Mouse (Mus musculus) embryonic facial prominence, embryonic 14.5 days (tissue): ENCODE results near the gene Alyref2. TPM values are rescaled to one million over a fixed set of nuclear protein-coding genes. Genes with fewer than 3 reads are reported as not detected.
"Not testable (repeated sequence)": the region's sequence is repeated elsewhere in the genome, so short reads cannot be mapped to it uniquely, and the experiment has no call there.

Experiments used
- ATAC-seq: fragments of 200-750 bp; cut with Nextera tagmentation; 2 replicates; pipeline ENCODE4 v1.8.0; 2017; ENCODE audit warnings: low read depth, moderate number of reproducible peaks, moderate TSS enrichment
- DNase-seq: peaks from one replicate; pipeline ENCODE4 v3.0.0-alpha.2; 2015; ENCODE audit warnings: low spot score
- H3K27ac ChIP-seq: fragments of 300-500 bp; sonication (generic); replicated peaks from 2 replicates; pipeline ENCODE4 v1.5.1; 2014; ENCODE audit warnings: low read depth, mild to moderate bottlenecking, low read length, moderate library complexity
- H3K27me3 ChIP-seq: fragments of 300-500 bp; sonication (generic); replicated peaks from 2 replicates; pipeline ENCODE4 v1.6.1; 2014; ENCODE audit warnings: low read length; ENCODE audit not compliant: control insufficient read depth, insufficient read depth
- H3K36me3 ChIP-seq: fragments of 300-500 bp; sonication (generic); 2 replicates; pipeline ENCODE4 v1.6.1; 2014; ENCODE audit warnings: low read length, mixed read lengths; ENCODE audit not compliant: control insufficient read depth, insufficient read depth
- H3K4me1 ChIP-seq: fragments of 300-500 bp; sonication (generic); 2 replicates; pipeline ENCODE4 v1.6.1; 2014; ENCODE audit warnings: antibody characterized with exemption, low read length; ENCODE audit not compliant: control insufficient read depth, insufficient read depth
- H3K4me2 ChIP-seq: fragments of 300-500 bp; sonication (generic); 2 replicates; pipeline ENCODE4 v1.6.1; 2014; ENCODE audit warnings: low read depth, mild to moderate bottlenecking, low read length, moderate library complexity, mixed read lengths
- H3K4me3 ChIP-seq: fragments of 300-500 bp; sonication (generic); 2 replicates; pipeline ENCODE4 v1.5.1; 2014; ENCODE audit warnings: low read depth, mild to moderate bottlenecking, low read length
- H3K9ac ChIP-seq: fragments of 300-500 bp; sonication (generic); 2 replicates; pipeline ENCODE4 v1.6.1; 2014; ENCODE audit warnings: low read depth, mild to moderate bottlenecking, low read length, moderate library complexity, mixed read lengths
- H3K9me3 ChIP-seq: fragments of 300-500 bp; sonication (generic); 2 replicates; pipeline ENCODE4 v1.6.1; 2016; ENCODE audit warnings: low read length; ENCODE audit not compliant: control insufficient read depth
- WGBS: fragments of 180-500 bp; shearing (Covaris S2); extraction: QIAGEN DNeasy Blood & Tissue Kit; methylation state at CpG from one replicate; pipeline ENCODE4 v1.1.7; 2014; 5-methylcytosine and 5-hydroxymethylcytosine counted together
- polyA plus RNA-seq: library from polyadenylated mRNA; unstranded; fragments of >200 nt; fragmentation: Nextera tagmentation; extraction: Ambion mirVana; gene quantifications from 2 replicates; pipeline ENCODE4 v1.2.1, GENCODE M21; 2014

The Alyref2 gene
- polyA plus RNA-seq, 1 experiment from 2014 or later: 13.8 TPM

DNA sequence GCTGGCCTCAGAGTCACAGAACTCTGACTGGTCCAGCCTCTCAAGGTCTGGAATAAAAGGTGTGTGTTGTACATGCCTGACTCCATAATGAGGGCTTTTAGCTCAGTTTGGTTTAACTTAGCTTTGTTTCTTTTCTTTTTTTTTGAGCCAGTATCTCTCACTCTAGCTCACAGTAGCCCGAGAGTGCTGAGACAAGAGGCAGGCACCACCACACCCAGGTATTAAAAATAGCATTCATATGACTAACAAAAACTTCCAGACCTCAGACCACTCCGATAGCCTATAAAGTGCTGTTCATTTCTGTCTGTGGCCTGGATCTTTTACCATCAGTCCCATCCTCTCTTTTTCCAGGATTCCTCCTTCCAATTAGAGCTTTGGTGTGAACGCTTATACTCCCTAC lies 33.6 kb upstream of the Alyref2 start:
- no peak for ATAC-seq
- Histone ChIP-seq H3K4me1 (no peaks in the 10 kb centered on the region), H3K9ac (no peak overlapping the region), H3K36me3 (no peaks in the 10 kb centered on the region), H3K27me3 (no peaks in the 10 kb centered on the region), H3K27ac (no peak overlapping the region), H3K4me3 (no peak overlapping the region), H3K9me3 (no peaks in the 10 kb centered on the region), H3K4me2 (no peak overlapping the region)
- DNase-seq: no peak
- 82% methylated on average over 3 of the region's 3 CpGs for WGBS

DNA sequence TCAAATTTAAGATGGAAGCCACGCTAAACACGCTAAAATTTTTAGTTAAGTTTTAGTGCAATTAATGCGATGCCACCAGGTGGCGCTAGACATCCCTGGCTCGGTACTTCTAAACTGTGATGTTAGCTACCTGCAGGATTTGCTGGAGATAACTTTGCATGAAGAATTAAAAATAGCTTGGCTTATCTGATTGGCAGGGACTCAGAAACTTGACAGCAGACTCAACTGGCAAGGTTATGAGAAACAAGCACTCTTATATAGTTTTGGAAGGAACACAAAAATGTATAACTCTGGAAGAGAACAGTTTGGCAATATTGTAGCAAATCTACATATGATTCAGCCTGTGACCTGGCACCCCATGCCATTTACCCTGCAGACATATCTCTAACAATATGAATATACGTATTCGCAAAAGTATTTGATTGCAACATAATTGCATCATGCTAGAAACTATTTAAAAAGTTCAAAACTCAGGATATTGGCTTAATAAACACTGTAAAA lies 32.9 kb upstream of the Alyref2 start:
- no peaks in the 10 kb centered on the region for H3K36me3 ChIP-seq
- H3K27me3 ChIP-seq: no peaks in the 10 kb centered on the region
- ATAC-seq (no peak), DNase-seq (peak; percentile 72)
- 30% methylated on average over 7 of the region's 7 CpGs for WGBS
- no peaks in the 10 kb centered on the region for H3K9me3 ChIP-seq
- no peak overlapping the region for H3K27ac ChIP-seq
- no peak overlapping the region for H3K9ac ChIP-seq
- no peak overlapping the region for H3K4me2 ChIP-seq
- no peaks in the 10 kb centered on the region for H3K4me1 ChIP-seq
- no peak overlapping the region for H3K4me3 ChIP-seq

DNA sequence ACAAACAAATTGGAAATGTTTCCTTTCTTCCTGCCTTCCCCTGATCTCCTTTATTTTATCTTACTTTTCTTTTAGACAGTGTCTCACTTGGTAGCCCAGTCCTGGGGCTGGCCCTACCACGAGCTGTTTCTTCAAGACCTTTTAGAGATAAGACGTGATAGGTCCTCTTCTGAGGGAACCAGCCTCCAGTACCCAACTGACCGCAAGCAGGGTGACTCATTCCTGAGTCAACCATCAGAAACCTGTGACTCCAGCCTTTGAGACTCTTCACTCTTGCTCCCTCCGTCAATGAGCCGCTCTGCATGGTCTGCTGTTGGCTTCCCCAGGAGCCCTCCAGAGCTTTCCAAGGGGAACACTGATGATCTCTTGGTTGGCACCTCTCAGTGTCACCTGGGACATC lies 32.4 kb upstream of the Alyref2 start:
- H3K36me3 ChIP-seq: no peaks in the 10 kb centered on the region
- H3K27me3 ChIP-seq: no peaks in the 10 kb centered on the region
- ATAC-seq (no peak), DNase-seq (no peak)
- no peak overlapping the region for H3K9ac ChIP-seq
- no peak overlapping the region for H3K4me3 ChIP-seq
- H3K4me1 ChIP-seq: no peaks in the 10 kb centered on the region
- H3K9me3 ChIP-seq: no peaks in the 10 kb centered on the region
- H3K27ac ChIP-seq: no peak overlapping the region
- 89% methylated on average over 5 of the region's 5 CpGs for WGBS
- H3K4me2 ChIP-seq: no peak overlapping the region

DNA sequence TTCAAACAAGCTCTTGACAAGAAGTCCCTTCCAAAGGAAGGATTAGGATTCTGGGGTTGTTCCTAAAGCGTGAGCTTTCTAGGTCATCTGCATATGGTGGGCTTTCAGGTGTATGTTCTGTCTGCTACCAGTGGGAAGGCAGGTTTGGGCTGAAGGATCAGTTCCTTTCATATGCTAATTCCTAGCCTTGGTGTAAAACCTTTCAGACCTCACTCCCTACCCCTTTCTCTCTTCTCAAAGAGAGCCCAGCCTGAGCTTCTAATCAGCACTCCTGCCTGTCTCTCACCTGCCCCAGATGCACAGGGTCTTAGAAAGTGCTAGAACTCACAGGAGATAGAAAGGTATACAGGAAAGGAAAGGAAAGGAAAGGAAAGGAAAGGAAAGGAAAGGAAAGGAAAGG lies 31.8 kb upstream of the Alyref2 start:
- DNase-seq (no peak), ATAC-seq (no peak)
- Histone ChIP-seq H3K27me3 (no peaks in the 10 kb centered on the region), H3K27ac (no peak overlapping the region), H3K36me3 (no peaks in the 10 kb centered on the region), H3K9ac (no peak overlapping the region), H3K9me3 (no peaks in the 10 kb centered on the region), H3K4me2 (no peak overlapping the region), H3K4me1 (no peaks in the 10 kb centered on the region), H3K4me3 (no peak overlapping the region)
- 35% methylated on average over 1 of the region's 1 CpGs for WGBS

DNA sequence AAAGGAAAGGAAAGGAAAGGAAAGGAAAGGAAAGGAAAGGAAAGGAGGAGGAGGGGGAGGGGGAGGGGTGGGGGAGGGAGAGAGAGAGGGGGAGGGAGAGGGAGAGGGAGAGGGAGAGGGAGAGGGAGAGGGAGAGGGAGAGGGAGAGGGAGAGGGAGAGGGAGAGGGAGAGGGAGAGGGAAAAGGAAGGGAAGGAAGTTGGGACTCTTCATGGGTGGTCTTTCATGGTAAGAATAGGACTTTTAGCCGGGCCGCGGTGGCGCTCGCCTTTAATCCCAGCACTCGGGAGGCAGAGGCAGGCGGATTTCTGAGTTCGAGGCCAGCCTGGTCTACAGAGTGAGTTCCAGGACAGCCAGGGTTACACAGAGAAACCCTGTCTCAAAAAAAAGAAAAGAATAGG lies 31.3 kb upstream of the Alyref2 start:
- H3K36me3 ChIP-seq, H3K4me1 ChIP-seq, H3K9ac ChIP-seq, DNase-seq, ATAC-seq, H3K27ac ChIP-seq, H3K27me3 ChIP-seq, H3K9me3 ChIP-seq, H3K4me3 ChIP-seq, H3K4me2 ChIP-seq: not testable (repeated sequence)
- WGBS: 88% methylated on average over 8 of the region's 8 CpGs

DNA sequence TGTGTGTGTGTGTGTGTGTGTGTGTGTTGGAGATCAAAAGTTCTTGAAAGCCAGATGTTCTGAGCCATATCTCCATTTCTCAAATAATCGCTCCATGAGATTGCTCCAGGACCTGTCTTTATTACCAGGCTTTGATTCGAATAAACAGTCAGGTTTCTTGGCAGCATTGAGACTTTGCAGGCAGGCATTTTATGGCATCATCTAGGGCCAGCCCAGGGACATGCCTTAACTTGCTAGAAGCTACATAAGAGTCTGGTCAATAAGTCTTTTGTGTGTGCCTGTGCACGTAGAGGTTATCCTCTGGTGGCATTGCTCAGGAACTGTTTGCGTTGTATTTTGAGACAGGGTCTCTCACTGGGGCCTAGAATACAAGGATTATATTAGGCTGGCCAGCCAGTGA lies 29.8 kb upstream of the Alyref2 start:
- Histone ChIP-seq H3K36me3 (no peaks in the 10 kb centered on the region), H3K27me3 (no peaks in the 10 kb centered on the region), H3K9me3 (no peaks in the 10 kb centered on the region), H3K4me1 (no peaks in the 10 kb centered on the region), H3K4me3 (no peak overlapping the region), H3K27ac (no peak overlapping the region), H3K9ac (no peak overlapping the region), H3K4me2 (no peak overlapping the region)
- WGBS: 64% methylated on average over 4 of the region's 4 CpGs
- ATAC-seq: no peak
- DNase-seq: peak; percentile 21

DNA sequence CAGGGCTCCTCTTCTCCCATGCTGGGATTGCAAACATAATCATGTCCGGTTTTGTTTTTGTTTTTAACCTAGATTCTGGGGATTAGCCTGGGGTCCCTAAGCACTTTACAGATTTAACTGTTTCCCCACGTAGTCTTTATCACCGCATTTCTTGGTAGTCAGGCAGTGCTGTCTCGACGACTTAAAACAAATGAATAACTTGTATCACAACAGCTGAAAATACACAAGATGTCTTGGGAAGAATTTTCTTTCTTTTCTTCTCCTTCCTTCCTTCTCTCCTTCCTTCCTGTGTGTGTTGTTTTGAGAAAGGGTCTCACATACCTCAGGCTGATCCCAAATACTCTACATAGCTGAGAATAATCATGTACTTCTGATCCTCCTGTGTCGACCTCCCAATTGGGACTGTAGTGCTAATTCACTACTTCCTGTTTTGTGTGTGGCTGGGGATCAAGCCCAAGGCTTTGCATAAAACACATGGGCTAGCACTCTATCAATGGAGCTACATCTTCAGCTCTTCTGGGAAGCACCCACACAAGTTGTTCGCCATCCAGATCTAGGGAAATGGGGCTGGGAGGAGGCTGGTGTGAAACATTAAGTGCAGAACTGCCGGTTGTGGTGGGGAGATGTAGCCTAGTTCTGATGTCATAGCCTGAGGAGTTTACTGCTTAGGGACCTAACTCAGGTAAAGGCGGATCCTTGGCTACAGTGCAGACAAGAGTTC lies 29.2 kb upstream of the Alyref2 start:
- no peak for ATAC-seq
- DNase-seq: no peak
- Histone ChIP-seq H3K27ac (no peak overlapping the region), H3K9ac (no peak overlapping the region), H3K4me3 (no peak overlapping the region), H3K36me3 (no peaks in the 10 kb centered on the region), H3K4me2 (no peak overlapping the region), H3K27me3 (no peaks in the 10 kb centered on the region), H3K4me1 (no peaks in the 10 kb centered on the region), H3K9me3 (no peaks in the 10 kb centered on the region)
- 68% methylated on average over 9 of the region's 9 CpGs for WGBS

DNA sequence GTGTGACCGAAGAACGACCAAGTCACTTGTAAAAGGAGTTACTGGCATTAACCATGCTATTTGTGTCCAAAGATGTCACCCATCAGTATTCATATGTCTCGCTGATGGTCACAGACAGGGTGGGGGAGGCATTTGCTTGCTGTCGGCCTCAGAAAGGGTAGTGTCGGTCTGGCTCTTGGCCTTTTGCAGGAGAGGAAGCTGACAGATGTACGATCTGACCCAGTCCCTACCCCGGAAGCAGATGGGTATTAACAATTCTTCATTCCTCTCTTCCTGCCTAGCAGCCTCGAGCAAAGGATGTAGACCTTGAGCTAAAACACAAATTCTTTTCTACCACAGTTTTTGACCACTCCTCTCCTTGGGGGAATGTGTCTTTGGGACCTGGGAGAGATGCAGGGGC lies 26.2 kb upstream of the Alyref2 start:
- 70% methylated on average over 8 of the region's 8 CpGs for WGBS
- no peak overlapping the region for H3K4me2 ChIP-seq

More for the DNA sequence above, 26.2 kb upstream of the Alyref2 start:
- Histone ChIP-seq H3K4me3 (no peak overlapping the region), H3K4me1 (no peaks in the 10 kb centered on the region), H3K9ac (no peak overlapping the region), H3K27me3 (no peaks in the 10 kb centered on the region), H3K27ac (peak overlapping the region; percentile 77; the same call in 1 of the 2 replicates), H3K9me3 (no peaks in the 10 kb centered on the region), H3K36me3 (no peaks in the 10 kb centered on the region)
- DNase-seq (no peak), ATAC-seq (no peak)
